Mouse (Mus musculus): Measurements from ENCODE around the gene H2-Ob. TPM values are rescaled to one million over a fixed set of nuclear protein-coding genes. Genes with fewer than 3 reads are reported as not detected.

The H2-Ob gene
- polyA plus RNA-seq, 1 experiment = 1.0 TPM

DNA sequence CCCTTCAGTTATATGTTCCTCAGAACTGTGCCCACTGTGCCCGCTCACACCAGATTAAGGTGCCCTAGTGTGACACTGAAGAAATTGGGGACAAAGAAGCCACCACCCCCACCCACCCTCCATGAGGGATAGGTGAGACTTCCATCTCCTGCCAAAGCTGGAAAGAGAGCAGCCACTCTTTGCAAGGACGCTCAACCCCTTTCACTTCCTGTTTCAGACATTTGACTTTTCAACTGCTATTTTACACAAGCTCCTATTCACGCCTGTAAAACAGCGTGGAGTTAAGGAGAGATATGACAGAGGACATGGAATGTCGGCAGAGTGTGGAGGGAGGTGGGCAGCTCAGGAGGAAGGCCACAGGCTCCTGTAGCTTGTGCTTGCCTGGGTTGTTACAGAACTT is 47.8 kb downstream of the H2-Ob start:
- Histone ChIP-seq H3K4me3 (ENCODE audit: insufficient read depth, low read length) (no peak overlapping the region), H3K27ac (ENCODE audit: insufficient read depth, low read length) (no peak overlapping the region), H3K4me1 (ENCODE audit: control insufficient read depth, insufficient read depth, low read length) (no peaks in the 10 kb centered on the region)
- TF ChIP-seq CTCF (IDR thresholded peaks at IDR 0.05; ENCODE audit: extremely low read depth, insufficient read depth, low read length) (no peak), POLR2A (IDR thresholded peaks at IDR 0.05; ENCODE audit: extremely low read depth, insufficient read depth, low read length) (no peak)

DNA sequence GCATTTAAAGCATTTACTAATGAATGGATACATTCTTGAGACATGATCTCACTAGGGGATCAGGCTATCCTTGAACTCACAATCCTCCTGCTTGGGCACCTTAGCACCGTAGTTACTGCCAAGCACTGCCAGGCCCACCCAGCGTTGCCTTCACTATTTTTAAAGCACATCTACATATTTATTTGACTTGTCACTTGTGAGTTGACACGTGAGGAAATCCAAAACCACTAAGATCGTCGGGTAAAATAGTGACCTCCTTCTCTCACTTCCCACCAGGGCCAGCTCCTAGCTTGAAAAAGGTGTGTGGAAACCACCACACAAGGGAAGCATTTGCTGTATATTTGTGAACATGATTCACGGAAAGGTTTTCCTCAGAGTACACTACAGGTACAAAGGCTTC is 48.3 kb downstream of the H2-Ob start:
- Histone ChIP-seq H3K4me3 (ENCODE audit: insufficient read depth, low read length) (no peak overlapping the region), H3K27ac (ENCODE audit: insufficient read depth, low read length) (no peak overlapping the region), H3K4me1 (ENCODE audit: control insufficient read depth, insufficient read depth, low read length) (no peaks in the 10 kb centered on the region)
- TF ChIP-seq POLR2A (IDR thresholded peaks at IDR 0.05; ENCODE audit: extremely low read depth, insufficient read depth, low read length) = no peak
- TF ChIP-seq CTCF (IDR thresholded peaks at IDR 0.05; ENCODE audit: extremely low read depth, insufficient read depth, low read length) = no peak

DNA sequence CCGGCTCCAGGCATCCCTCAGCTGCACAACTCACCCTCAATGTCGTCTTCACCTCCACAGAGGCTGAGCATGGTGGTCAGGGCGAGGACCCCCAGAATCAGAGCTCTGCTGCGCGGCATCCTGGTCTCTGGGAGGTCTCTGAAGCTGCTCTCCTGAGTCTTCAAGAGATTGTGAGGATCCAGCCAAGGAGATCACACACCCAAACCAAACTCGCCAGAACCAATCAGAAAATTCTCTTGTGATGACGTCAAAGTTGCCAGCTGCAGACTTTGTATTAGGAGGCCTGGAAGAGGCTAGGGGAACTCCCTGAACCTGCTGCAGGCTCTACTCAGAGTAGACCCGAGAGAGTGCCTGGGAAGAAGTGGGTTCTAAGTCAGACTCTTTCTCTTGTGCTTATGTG is 48.9 kb downstream of the H2-Ob start, which contains the start of gene H2-Aa:
TSS of gene H2-Aa (minus strand) at position 176 of the 400 bp plus-strand sequence.
- Histone ChIP-seq H3K4me3 (ENCODE audit: insufficient read depth, low read length) (no peak within 1 kb of the TSS), H3K27ac (ENCODE audit: insufficient read depth, low read length) (no peak within 1 kb of the TSS), H3K4me1 (ENCODE audit: control insufficient read depth, insufficient read depth, low read length) (no peaks in the 10 kb centered on the region)
- TF ChIP-seq POLR2A (IDR thresholded peaks at IDR 0.05; ENCODE audit: extremely low read depth, insufficient read depth, low read length) = no peak
- no peak for TF ChIP-seq CTCF (IDR thresholded peaks at IDR 0.05; ENCODE audit: extremely low read depth, insufficient read depth, low read length)

DNA sequence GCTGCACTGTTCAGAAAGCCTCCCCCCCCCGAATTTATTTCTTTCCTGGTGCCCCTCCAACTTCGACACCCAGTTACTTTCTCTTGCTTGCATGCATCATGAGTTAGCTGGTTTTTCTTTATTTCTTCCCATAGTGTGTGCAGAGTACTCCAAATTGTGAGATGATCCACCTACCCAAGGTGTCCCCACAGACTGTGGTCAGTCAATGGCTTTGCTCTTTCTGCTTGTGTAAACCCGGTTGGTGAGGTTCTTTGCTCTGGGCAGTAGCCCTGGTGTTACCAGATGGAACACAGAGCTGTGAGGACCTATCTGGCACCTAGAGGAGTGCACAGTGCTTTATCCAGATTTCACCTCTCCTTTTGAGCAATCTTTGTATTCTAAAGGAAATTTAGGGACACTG is 49.4 kb downstream of the H2-Ob start:
- H3K4me1 ChIP-seq (ENCODE audit: control insufficient read depth, insufficient read depth, low read length) = no peaks in the 10 kb centered on the region
- H3K27ac ChIP-seq (ENCODE audit: insufficient read depth, low read length) = no peak overlapping the region
- TF ChIP-seq POLR2A (IDR thresholded peaks at IDR 0.05; ENCODE audit: extremely low read depth, insufficient read depth, low read length) (no peak), CTCF (IDR thresholded peaks at IDR 0.05; ENCODE audit: extremely low read depth, insufficient read depth, low read length) (no peak)
- H3K4me3 ChIP-seq (ENCODE audit: insufficient read depth, low read length) = no peak overlapping the region

DNA sequence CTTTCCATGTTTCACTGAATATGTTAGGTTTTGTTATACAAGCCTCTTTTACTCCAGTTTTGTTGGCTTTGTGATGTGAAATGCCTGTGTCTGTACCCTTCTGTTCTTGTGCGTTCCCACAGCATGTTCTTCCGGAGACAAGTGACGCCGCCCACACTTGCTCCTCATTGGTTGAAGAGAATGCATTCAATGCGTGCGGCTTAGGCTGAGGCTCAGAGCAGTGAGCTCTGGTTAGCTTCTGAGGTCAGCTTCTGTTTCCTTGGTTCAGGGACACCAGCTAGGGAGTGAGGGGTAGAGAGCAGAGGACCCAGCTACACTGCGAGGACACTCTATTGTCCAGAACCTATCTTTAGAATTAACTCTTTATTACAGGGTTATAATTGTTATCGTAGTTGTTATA is 52.9 kb downstream of the H2-Ob start:
- no peak for TF ChIP-seq CTCF (IDR thresholded peaks at IDR 0.05; ENCODE audit: extremely low read depth, insufficient read depth, low read length)
- no peak for TF ChIP-seq POLR2A (IDR thresholded peaks at IDR 0.05; ENCODE audit: extremely low read depth, insufficient read depth, low read length)
- no peak overlapping the region for H3K4me3 ChIP-seq (ENCODE audit: insufficient read depth, low read length)
- H3K4me1 ChIP-seq (ENCODE audit: control insufficient read depth, insufficient read depth, low read length) = no peaks in the 10 kb centered on the region
- no peak overlapping the region for H3K27ac ChIP-seq (ENCODE audit: insufficient read depth, low read length)

DNA sequence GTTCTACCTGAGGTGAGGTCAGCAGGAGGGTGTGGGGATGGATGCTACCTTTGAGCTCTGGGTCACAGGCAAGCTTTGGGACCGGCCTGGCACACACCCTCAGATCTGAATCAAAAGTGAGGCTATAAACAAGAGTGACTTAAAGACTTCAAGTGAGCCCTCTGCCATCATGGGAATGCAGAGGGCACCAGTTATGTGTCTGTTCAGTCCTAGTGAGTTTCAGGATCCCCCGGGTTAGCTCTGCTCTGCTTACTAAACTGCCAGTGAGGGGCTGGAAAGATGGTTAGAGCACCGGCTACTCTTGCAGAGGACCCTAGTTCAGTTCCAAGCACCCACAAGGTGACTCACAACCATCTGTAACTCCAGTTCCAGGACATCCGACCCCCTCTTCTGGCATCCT is 53.9 kb downstream of the H2-Ob start:
- Histone ChIP-seq H3K27ac (ENCODE audit: insufficient read depth, low read length) (no peak overlapping the region), H3K4me1 (ENCODE audit: control insufficient read depth, insufficient read depth, low read length) (no peaks in the 10 kb centered on the region), H3K4me3 (ENCODE audit: insufficient read depth, low read length) (no peak overlapping the region)
- TF ChIP-seq CTCF (IDR thresholded peaks at IDR 0.05; ENCODE audit: extremely low read depth, insufficient read depth, low read length) = no peak
- TF ChIP-seq POLR2A (IDR thresholded peaks at IDR 0.05; ENCODE audit: extremely low read depth, insufficient read depth, low read length) = no peak

DNA sequence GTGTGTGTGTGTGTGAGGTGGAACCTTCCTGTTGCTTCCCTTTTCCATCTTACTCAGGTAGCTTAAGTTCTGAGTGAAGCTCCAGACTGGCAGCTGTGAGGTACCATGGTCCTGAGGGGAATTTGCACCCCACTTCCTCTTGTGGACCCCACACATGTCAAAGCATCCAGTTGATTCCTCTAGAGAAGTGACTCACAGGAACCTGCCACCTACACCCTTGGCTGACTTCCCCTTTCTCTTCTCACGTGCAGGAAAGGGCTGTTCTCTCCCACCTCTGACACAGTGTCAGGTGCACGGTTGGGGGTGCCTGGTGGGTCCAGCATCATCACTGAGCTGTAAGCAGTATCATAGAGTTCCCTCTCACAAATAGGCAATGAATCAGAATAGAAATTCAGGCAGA is 54.8 kb downstream of the H2-Ob start:
- H3K4me1 ChIP-seq (ENCODE audit: control insufficient read depth, insufficient read depth, low read length) = no peaks in the 10 kb centered on the region
- H3K27ac ChIP-seq (ENCODE audit: insufficient read depth, low read length) = no peak overlapping the region
- no peak overlapping the region for H3K4me3 ChIP-seq (ENCODE audit: insufficient read depth, low read length)
- TF ChIP-seq POLR2A (IDR thresholded peaks at IDR 0.05; ENCODE audit: extremely low read depth, insufficient read depth, low read length) (no peak), CTCF (IDR thresholded peaks at IDR 0.05; ENCODE audit: extremely low read depth, insufficient read depth, low read length) (no peak)

DNA sequence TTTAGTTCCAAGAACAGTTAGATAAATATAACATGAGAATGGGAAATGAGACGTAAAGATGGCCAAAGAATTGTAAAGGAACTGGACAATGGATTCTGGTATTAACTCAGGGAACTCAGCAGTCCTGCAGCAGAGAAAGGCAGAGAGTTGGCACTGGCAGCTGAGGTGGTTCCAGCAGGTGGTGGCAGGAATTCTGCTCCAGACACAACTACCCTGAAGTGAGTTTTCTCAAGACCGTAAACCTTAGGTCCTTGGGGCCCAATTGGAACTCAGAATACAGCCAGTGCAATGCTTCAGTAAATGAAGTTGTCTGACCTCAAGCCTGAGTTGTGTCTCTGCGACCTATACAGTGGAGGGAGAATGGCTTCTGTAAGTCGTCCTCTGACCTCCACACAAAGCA is 55.5 kb downstream of the H2-Ob start:
- Histone ChIP-seq H3K27ac (ENCODE audit: insufficient read depth, low read length) (no peak overlapping the region), H3K4me1 (ENCODE audit: control insufficient read depth, insufficient read depth, low read length) (no peaks in the 10 kb centered on the region), H3K4me3 (ENCODE audit: insufficient read depth, low read length) (no peak overlapping the region)
- no peak for TF ChIP-seq CTCF (IDR thresholded peaks at IDR 0.05; ENCODE audit: extremely low read depth, insufficient read depth, low read length)
- TF ChIP-seq POLR2A (IDR thresholded peaks at IDR 0.05; ENCODE audit: extremely low read depth, insufficient read depth, low read length) = no peak

DNA sequence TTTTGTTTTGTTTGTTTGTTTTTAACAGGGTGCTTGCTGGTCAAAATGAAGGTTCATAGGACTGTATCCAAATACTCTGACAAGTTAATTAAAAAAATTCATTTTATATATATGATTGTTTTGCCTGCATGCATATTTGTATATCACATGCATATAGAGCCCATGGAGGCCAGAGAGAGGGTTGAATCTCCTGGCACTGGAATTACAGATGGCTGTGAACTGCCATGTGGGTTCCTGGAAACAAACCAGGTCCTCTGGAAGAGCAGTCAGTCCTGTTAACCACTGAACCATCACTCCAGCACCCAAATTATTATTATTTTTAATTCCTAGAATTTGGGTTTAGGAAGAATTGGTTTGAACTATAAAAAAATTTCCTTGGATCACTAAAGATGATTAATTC is 56.6 kb downstream of the H2-Ob start:
- no peak overlapping the region for H3K4me3 ChIP-seq (ENCODE audit: insufficient read depth, low read length)
- TF ChIP-seq CTCF (IDR thresholded peaks at IDR 0.05; ENCODE audit: extremely low read depth, insufficient read depth, low read length) (no peak), POLR2A (IDR thresholded peaks at IDR 0.05; ENCODE audit: extremely low read depth, insufficient read depth, low read length) (no peak)
- no peaks in the 10 kb centered on the region for H3K4me1 ChIP-seq (ENCODE audit: control insufficient read depth, insufficient read depth, low read length)
- no peak overlapping the region for H3K27ac ChIP-seq (ENCODE audit: insufficient read depth, low read length)

DNA sequence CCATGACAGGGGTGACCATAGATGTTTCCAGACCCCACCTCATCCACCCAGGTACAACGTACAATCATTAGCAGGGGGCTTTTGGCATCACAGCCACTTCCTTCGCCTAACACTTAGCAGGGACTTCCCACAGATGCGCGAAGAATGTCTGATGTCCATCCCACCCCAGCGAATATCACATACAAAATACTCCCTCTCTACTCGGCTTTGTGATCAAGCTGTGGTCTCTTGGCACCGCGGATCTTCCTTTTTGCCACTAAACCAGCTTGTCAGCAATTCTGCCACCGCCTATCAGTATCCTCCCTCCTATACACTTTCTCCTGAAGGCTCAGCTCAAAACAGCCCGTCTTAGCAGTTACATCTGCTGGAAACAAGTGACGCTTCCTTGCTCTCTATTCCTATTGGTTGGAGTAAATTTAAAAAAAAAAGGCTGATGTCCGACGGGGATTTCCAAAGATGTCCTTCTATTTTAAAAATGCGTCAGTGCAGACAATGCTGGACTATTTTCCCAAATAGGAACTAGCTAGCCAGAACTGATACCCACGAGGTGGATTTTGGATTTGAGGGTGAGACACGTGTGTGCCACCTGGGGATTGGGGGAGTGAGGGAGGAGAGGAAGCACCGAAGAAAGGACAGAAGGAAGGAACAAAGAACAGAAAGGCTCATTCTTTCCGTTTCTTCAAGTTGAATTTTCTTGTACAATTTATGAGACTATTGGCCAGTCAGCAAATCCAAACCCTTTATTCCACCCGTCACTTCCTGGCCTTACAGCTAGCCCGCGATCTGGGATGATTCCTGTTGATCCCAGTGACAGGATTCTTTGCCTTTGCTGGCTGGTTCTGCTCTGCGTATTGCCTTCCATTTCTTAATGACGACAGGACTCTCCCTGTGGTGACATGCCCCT is 57.4 kb downstream of the H2-Ob start:
- Histone ChIP-seq H3K4me3 (ENCODE audit: insufficient read depth, low read length) (no peak overlapping the region), H3K27ac (ENCODE audit: insufficient read depth, low read length) (no peak overlapping the region), H3K4me1 (ENCODE audit: control insufficient read depth, insufficient read depth, low read length) (no peaks in the 10 kb centered on the region)
- TF ChIP-seq POLR2A (IDR thresholded peaks at IDR 0.05; ENCODE audit: extremely low read depth, insufficient read depth, low read length) (no peak), CTCF (IDR thresholded peaks at IDR 0.05; ENCODE audit: extremely low read depth, insufficient read depth, low read length) (no peak)

Measured in cortical plate, adult 2 months (tissue).